Mouse (Mus musculus) lung, postnatal 36 days (tissue): Measurements from ENCODE around the gene Hgd.

ENCODE experiments used
- DNase-seq: peaks from one replicate; pipeline ENCODE4 v3.0.0; 2022; ENCODE audit warnings: mixed read lengths

The Hgd gene

DNA sequence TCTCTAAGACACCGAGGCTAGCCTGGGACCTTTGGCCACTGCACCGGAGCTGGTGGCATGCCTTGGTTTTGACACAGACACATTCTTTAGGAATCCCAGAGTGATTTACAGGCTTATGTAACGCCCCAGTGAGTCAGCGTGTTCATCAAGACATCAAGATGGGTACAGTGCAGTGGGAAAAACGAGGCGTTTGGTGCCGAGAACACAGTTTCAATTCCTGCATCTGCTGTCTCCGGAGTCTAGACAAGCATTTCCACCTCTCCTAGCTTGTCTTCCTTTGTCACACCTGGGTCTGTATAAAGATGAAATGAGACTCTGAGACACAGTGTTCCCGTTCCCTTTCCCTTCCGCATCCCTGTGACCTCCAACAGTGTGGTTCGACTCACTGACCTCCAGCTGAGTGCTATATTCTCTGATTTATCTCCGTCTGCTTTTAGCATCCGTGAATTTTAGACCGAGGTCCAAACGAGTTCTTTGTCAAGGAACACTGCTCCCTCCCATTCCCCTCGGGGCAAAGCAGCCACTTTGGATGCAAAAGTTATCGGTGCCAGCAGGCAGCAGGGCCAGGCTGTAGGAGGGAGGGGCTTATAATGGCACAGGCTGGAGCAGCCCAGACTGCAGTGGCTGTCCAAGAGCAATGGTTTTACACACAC is 96.2 kb downstream of the Hgd start:
- DNase-seq, result no peak

- no peak for DNase-seq
Observed at GRCm38 (mm10) chr16:37676677-37677072, 96.7 kb downstream of the Hgd start.

GRCm38 (mm10) chr16:37677586-37677985 is 97.6 kb downstream of the Hgd start:
- no peak for DNase-seq

GRCm38 (mm10) chr16:37680216-37680615 is 100.3 kb downstream of the Hgd start:
- DNase-seq, result no peak

DNA sequence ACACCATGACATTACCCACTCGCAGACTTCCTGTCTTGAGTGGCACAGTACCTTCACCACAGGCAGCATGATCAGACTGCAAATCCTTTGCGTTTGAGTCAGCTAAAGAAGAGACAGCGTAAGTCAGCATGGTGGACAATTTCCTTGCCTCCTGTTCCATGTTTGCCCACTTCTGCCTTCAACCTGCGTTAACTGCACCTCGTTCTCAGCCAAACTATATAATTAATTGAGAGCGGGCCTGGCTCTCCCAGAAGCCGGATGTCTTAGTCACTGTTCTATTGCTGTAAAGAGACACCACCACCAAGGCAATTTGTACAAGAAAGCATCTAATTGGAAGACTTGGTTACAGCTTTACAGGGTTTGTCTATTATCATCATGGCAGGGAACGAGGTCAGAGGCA is 100.9 kb downstream of the Hgd start:
- DNase-seq, result no peak
